Mouse (Mus musculus) myocyte (in vitro differentiated cells): ENCODE results near the gene Prkag2. TPM values are rescaled to one million over a fixed set of nuclear protein-coding genes. Genes with fewer than 3 reads are reported as not detected.

Source experiments
- H3K27me3 ChIP-seq: one replicate; pipeline ENCODE4 v1.6.1; 2011; ENCODE audit not compliant: control insufficient read depth, insufficient read depth, insufficient read length
- H3K36me3 ChIP-seq: one replicate; pipeline ENCODE4 v1.6.1; 2011; ENCODE audit not compliant: control insufficient read depth, insufficient read depth
- H3K4me2 ChIP-seq: one replicate; pipeline ENCODE4 v1.6.1; 2011; ENCODE audit warnings: low read depth, control low read depth
- H3K4me3 ChIP-seq: one replicate; pipeline ENCODE4 v1.5.1; 2011; ENCODE audit warnings: mild to moderate bottlenecking, control low read depth, moderate library complexity
- H3K79me2 ChIP-seq: one replicate; pipeline ENCODE4 v1.6.1; 2011; ENCODE audit not compliant: control insufficient read depth, insufficient read depth
- H3ac ChIP-seq: one replicate; pipeline ENCODE4 v1.6.1; 2011; ENCODE audit not compliant: control insufficient read depth, insufficient read length
- CEBPB ChIP-seq: IDR thresholded peaks from 2 replicates; pipeline ENCODE4 v1.6.1; 2011; ENCODE audit warnings: mild to moderate bottlenecking, moderate library complexity; ENCODE audit not compliant: poor library complexity, insufficient read depth, severe bottlenecking
- E2F4 ChIP-seq: IDR thresholded peaks from one replicate; pipeline ENCODE4 v1.6.1; 2011; ENCODE audit warnings: mild to moderate bottlenecking, control low read depth, moderate library complexity; ENCODE audit not compliant: insufficient read depth
- MAX ChIP-seq: IDR thresholded peaks from one replicate; pipeline ENCODE4 v1.6.1; 2011; ENCODE audit warnings: low read depth, mild to moderate bottlenecking, control low read depth
- MYOD1 ChIP-seq, 3 experiments: IDR thresholded peaks; one replicate each; pipeline ENCODE4 v1.6.1; 2011; ENCODE audit warnings: control low read depth in 2 of 3, low read depth in 2 of 3, mild to moderate bottlenecking in 2 of 3, moderate library complexity in 1 of 3; ENCODE audit not compliant: insufficient read length in 2 of 3, control insufficient read depth in 1 of 3
- MYOG ChIP-seq, 3 experiments: IDR thresholded peaks; one replicate each; pipeline ENCODE4 v1.6.1; 2011; ENCODE audit warnings: control low read depth in 2 of 3, low read depth in 2 of 3, mild to moderate bottlenecking in 2 of 3; ENCODE audit not compliant: insufficient read length in 2 of 3, control insufficient read depth in 1 of 3, insufficient read depth in 1 of 3
- POLR2A ChIP-seq: IDR thresholded peaks from one replicate; pipeline ENCODE4 v1.6.1; 2011; ENCODE audit warnings: low read depth, mild to moderate bottlenecking, control low read depth, moderate library complexity; ENCODE audit not compliant: insufficient read length
- POLR2AphosphoS2 ChIP-seq: IDR thresholded peaks from one replicate; pipeline ENCODE4 v1.6.1; 2011; ENCODE audit warnings: low read depth, control low read depth; ENCODE audit not compliant: insufficient read length
- REST ChIP-seq: IDR thresholded peaks from one replicate; pipeline ENCODE4 v1.6.1; 2011; ENCODE audit warnings: mild to moderate bottlenecking, control low read depth, moderate library complexity; ENCODE audit not compliant: insufficient read depth, insufficient read length
- SRF ChIP-seq: IDR thresholded peaks from one replicate; pipeline ENCODE4 v1.6.1; 2011; ENCODE audit warnings: low read depth; ENCODE audit not compliant: control insufficient read depth, insufficient read length
- TCF12 ChIP-seq: IDR thresholded peaks from one replicate; pipeline ENCODE4 v1.6.1; 2011; ENCODE audit warnings: mild to moderate bottlenecking, control low read depth; ENCODE audit not compliant: poor library complexity, insufficient read depth, severe bottlenecking
- TCF3 ChIP-seq: IDR thresholded peaks from one replicate; pipeline ENCODE4 v1.6.1; 2011; ENCODE audit warnings: low read depth, control low read depth; ENCODE audit not compliant: insufficient read length
- USF1 ChIP-seq: IDR thresholded peaks from one replicate; pipeline ENCODE4 v1.6.1; 2011; ENCODE audit warnings: low read depth, mild to moderate bottlenecking, control low read depth, moderate library complexity
- polyA plus RNA-seq: library from polyadenylated mRNA; unstranded; fragments of >200 nt; fragmentation: generic; extraction: Trizol; gene quantifications from one replicate; pipeline ENCODE4 v1.2.1, GENCODE M21; 2012; ENCODE audit warnings: missing spikeins

Prkag2 gene
- polyA plus RNA-seq, 1 experiment = 5.8 TPM

DNA sequence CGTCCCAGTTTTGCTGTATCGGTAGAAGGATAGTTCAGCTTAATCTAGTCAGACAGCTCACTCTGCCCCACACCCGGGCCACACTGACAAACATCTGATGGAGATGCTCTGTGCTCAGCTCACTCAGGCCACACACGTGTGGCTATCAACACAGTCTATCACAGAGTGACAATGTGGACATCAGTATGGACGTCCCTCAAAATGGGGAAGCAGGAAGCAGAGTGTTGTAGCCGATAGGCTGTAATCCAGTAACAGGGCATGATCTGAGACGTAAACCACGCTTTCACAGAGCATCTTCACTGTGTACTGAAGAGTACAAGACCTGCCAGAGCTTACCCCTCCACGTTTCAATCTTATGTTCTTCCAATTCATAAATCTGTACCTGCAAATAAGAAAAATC is 223.8 kb downstream of the Prkag2 start:
- Histone ChIP-seq H3K36me3 (no peaks in the 10 kb centered on the region), H3ac (no peak overlapping the region), H3K4me2 (no peak overlapping the region), H3K4me3 (no peak overlapping the region), H3K27me3 (no peaks in the 10 kb centered on the region), H3K79me2 (no peaks in the 10 kb centered on the region)
- TF ChIP-seq USF1 (no peak), POLR2A (no peak), CEBPB (no peak), REST (no peak), POLR2AphosphoS2 (no peak), E2F4 (no peak), MAX (no peak), TCF3 (no peak), MYOG (IDR thresholded peaks at IDR 0.05; ENCODE audit: control insufficient read depth in 1 of 3, insufficient read depth in 1 of 3, insufficient read length in 2 of 3, low read depth in 2 of 3) (no peak), TCF12 (no peak), SRF (no peak), MYOD1 (IDR thresholded peaks at IDR 0.05; ENCODE audit: control insufficient read depth in 1 of 3, insufficient read length in 2 of 3, low read depth in 2 of 3) (no peak)

DNA sequence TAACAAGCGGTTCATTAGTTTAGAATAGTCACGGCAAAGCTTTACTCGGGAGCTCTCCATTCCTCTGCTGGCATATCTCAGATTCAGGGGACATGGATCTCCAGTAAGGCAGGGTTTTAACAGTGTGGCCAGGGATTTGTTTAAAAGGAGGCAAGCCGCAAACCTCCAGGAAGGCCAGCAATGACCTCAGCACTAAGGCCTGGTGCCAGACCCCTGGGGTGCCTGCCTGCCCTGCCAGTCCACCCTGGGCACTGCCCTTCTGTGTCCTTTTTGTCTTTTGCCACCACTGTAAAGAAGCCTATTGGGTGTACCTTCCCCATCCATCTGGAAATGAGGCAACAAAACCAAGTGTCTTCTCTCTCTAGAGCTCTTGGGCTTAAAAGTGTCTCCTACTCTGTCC is 226.3 kb downstream of the Prkag2 start:
- no peak for TF ChIP-seq TCF3
- TF ChIP-seq USF1 = no peak
- TF ChIP-seq POLR2A = no peak
- no peak for TF ChIP-seq CEBPB
- TF ChIP-seq TCF12 = no peak
- TF ChIP-seq POLR2AphosphoS2 = no peak
- TF ChIP-seq MYOG (IDR thresholded peaks at IDR 0.05; ENCODE audit: control insufficient read depth in 1 of 3, insufficient read depth in 1 of 3, insufficient read length in 2 of 3, low read depth in 2 of 3) = no peak
- no peak for TF ChIP-seq MAX
- TF ChIP-seq REST = no peak
- no peak for TF ChIP-seq E2F4
- no peak for TF ChIP-seq SRF
- TF ChIP-seq MYOD1 (IDR thresholded peaks at IDR 0.05; ENCODE audit: control insufficient read depth in 1 of 3, insufficient read length in 2 of 3, low read depth in 2 of 3) = no peak
- no peak overlapping the region for H3ac ChIP-seq
- H3K4me2 ChIP-seq = no peak overlapping the region
- no peaks in the 10 kb centered on the region for H3K79me2 ChIP-seq
- H3K36me3 ChIP-seq = no peaks in the 10 kb centered on the region
- H3K27me3 ChIP-seq = no peaks in the 10 kb centered on the region
- H3K4me3 ChIP-seq = no peak overlapping the region

DNA sequence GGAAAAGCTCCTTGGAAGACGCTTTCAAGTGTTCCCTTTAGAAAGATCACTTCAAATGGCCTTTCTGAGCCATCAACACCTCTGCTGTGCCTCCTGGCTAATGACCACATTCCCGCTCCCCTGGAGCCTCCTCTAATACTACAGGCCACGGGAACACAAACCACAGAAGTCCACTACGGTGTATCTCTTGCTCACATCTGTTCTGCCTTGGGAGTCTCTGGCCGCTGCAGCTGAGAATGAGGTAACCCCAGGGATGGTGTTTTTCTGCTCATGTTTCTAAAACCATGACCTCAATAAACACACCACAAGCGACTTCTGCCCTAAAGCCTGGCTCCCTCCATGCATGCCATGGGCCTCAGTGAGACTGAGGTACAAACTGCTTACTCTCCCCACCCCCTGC is 227.2 kb downstream of the Prkag2 start:
- no peak overlapping the region for H3K4me2 ChIP-seq
- TF ChIP-seq MYOG (IDR thresholded peaks at IDR 0.05; ENCODE audit: control insufficient read depth in 1 of 3, insufficient read depth in 1 of 3, insufficient read length in 2 of 3, low read depth in 2 of 3) = no peak
- TF ChIP-seq MYOD1 (IDR thresholded peaks at IDR 0.05; ENCODE audit: control insufficient read depth in 1 of 3, insufficient read length in 2 of 3, low read depth in 2 of 3) = peak in 1 of 3 experiments; percentile 37
- no peaks in the 10 kb centered on the region for H3K36me3 ChIP-seq

DNA sequence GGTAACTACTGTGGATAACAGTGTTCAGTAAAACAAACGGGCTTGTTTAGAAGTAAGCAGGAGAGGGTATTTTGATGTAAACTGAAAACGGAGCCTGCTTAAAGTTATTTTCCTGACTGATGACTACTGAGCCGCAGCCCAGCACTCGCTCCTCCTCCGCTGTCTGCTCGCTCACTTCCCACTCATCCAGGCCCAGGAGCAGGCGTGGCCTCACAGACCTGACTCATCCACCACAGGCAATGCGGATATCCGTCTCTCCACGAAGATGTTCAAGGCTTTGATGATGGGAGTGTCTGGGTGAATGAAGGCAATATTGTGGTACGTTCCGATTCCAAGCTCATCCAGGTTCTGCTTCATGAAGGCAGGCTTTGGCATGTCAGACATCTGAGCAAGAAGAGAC is 229.2 kb downstream of the Prkag2 start:
- H3K79me2 ChIP-seq = no peaks in the 10 kb centered on the region
- no peak overlapping the region for H3K4me3 ChIP-seq
- TF ChIP-seq MYOG (IDR thresholded peaks at IDR 0.05; ENCODE audit: control insufficient read depth in 1 of 3, insufficient read depth in 1 of 3, insufficient read length in 2 of 3, low read depth in 2 of 3) (no peak), CEBPB (no peak), POLR2AphosphoS2 (peak; percentile 9), TCF3 (no peak), POLR2A (peak; percentile 28)
- H3ac ChIP-seq = no peak overlapping the region
- H3K4me2 ChIP-seq = peak overlapping the region; percentile 67
- no peaks in the 10 kb centered on the region for H3K27me3 ChIP-seq
- no peaks in the 10 kb centered on the region for H3K36me3 ChIP-seq

More for the DNA sequence above, 227.2 kb downstream of the Prkag2 start:
- Histone ChIP-seq H3K4me3 (no peak overlapping the region), H3K27me3 (no peaks in the 10 kb centered on the region), H3ac (no peak overlapping the region), H3K79me2 (no peaks in the 10 kb centered on the region)

DNA sequence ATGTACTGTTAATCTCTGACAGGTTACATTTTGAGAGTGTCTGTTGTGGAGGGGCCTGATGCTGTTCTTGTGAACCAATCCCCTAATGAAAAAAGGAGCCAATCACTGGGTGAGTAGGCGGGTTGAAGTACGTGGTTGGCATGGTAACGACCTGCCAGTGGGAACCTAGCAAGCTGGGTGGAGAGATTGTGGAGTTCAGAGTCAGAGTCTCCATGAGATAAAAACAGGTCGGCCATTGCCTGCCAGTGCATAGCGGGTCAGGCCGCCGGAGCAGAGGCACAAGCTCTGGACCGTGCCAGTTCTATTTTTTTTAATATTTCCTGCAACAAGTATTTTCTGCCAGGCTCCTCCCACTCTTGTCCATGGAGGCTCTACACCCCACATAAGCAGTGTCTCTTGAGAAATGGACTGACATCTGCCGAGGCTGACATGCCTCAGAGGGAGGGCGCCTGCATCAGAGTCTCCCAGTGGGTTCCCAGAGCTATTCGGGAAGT is 230.6 kb downstream of the Prkag2 start:
- Histone ChIP-seq H3K4me3 (no peak overlapping the region), H3ac (no peak overlapping the region), H3K27me3 (no peaks in the 10 kb centered on the region), H3K79me2 (no peaks in the 10 kb centered on the region), H3K36me3 (no peaks in the 10 kb centered on the region), H3K4me2 (no peak overlapping the region)
- TF ChIP-seq TCF12 (no peak), POLR2AphosphoS2 (no peak), MYOG (IDR thresholded peaks at IDR 0.05; ENCODE audit: control insufficient read depth in 1 of 3, insufficient read depth in 1 of 3, insufficient read length in 2 of 3, low read depth in 2 of 3) (no peak), REST (no peak), POLR2A (no peak)
